In the genomic region with DNA sequence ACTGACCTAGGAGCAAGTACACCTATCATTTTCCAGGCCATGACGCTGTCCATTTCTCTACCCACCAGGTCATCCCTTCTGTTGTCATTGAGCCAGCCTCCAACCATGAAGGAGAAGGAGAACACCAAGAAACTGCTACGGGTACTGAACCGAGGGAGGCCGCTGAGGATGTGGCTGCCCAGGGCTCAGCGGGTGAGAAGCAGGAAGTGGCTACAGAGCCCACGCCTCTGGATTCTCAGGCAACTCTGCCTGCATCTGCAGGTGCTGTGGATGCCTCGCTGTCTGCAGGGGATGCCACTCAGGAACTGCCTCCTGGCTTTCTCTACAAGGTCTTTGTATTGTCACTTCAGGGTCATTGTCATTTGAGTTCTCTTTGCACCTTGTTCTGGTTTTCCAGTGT, we compare ENCODE assay signal across 19 mouse cellular contexts.
A peak's percentile ranks its signal among the peaks of the same experiment; 100 is the strongest.
DNase-seq lines count a peak whose midpoint lies in the region; ATAC-seq lines count a peak whose summit lies in the region.
"Had no signal": no experiment of that assay in that cellular context is flagged by ENCODE, and none has a peak within 500 bp of the region (broad histone marks: within the 10 kb centered on the region; RNA-seq: fewer than 3 reads in every experiment).

No protein-coding gene starts in this region.

- H3K4me1 ChIP-seq in hindbrain, embryonic 14.5 days (replicated peaks; ENCODE audit: control insufficient read depth, insufficient read depth, low read length): no peaks in the 10 kb centered on the region
- H3K4me1 ChIP-seq in forebrain, embryonic 11.5 days (replicated peaks; ENCODE audit: control insufficient read depth, insufficient read depth, low read length): no peaks in the 10 kb centered on the region
- H3K4me1 ChIP-seq: forebrain, embryonic 13.5 days; midbrain, embryonic 15.5 days had no signal

- H3K27me3 ChIP-seq in hindbrain, embryonic 14.5 days (ENCODE audit: control insufficient read depth, insufficient read depth, low read length): no peaks in the 10 kb centered on the region
- no peaks in the 10 kb centered on the region for H3K27me3 ChIP-seq in forebrain, embryonic 11.5 days (ENCODE audit: control insufficient read depth, insufficient read depth, low read length)
- H3K27me3 ChIP-seq: forebrain, embryonic 13.5 days; midbrain, embryonic 15.5 days had no signal

- 91% methylated on average over 7 of the region's 7 CpGs for WGBS in hindbrain, embryonic 14.5 days
- 90% methylated on average over 7 of the region's 7 CpGs for WGBS in forebrain, embryonic 11.5 days

- no peaks in the 10 kb centered on the region for H3K9me3 ChIP-seq in hindbrain, embryonic 14.5 days (ENCODE audit: control insufficient read depth, low read length)
- H3K9me3 ChIP-seq in forebrain, embryonic 11.5 days (ENCODE audit: control insufficient read depth, low read length): no peaks in the 10 kb centered on the region
- H3K9me3 ChIP-seq: forebrain, embryonic 13.5 days; heart, embryonic 10.5 days; midbrain, embryonic 15.5 days had no signal

- H3K9ac ChIP-seq in hindbrain, embryonic 14.5 days: no peak overlapping the region
- H3K9ac ChIP-seq in forebrain, embryonic 11.5 days (ENCODE audit: low read length): no peak overlapping the region
- H3K9ac ChIP-seq: forebrain, embryonic 13.5 days; midbrain, embryonic 15.5 days had no signal

- H3K4me3 ChIP-seq in hindbrain, embryonic 14.5 days (replicated peaks; ENCODE audit: low read length): no peak overlapping the region
- no peak overlapping the region for H3K4me3 ChIP-seq in forebrain, embryonic 11.5 days (ENCODE audit: low read depth, low read length)
- H3K4me3 ChIP-seq: forebrain, embryonic 13.5 days; heart, embryonic 10.5 days; midbrain, embryonic 15.5 days had no signal

- H3K36me3 ChIP-seq in hindbrain, embryonic 14.5 days (replicated peaks; ENCODE audit: control insufficient read depth, insufficient read depth): peaks cover 11% of the 10 kb centered on the region; the same call in 1 of the 2 replicates
- H3K36me3 ChIP-seq in forebrain, embryonic 11.5 days (ENCODE audit: control insufficient read depth, insufficient read depth, low read length): no peaks in the 10 kb centered on the region
- H3K36me3 ChIP-seq: heart, embryonic 10.5 days; midbrain, embryonic 15.5 days had no signal

- peak; percentile 83 for ATAC-seq in inflammation-experienced regulatory T-cells, adult 6 months
- no peak for ATAC-seq in hindbrain, embryonic 14.5 days (ENCODE audit: low FRiP score)
- no peak for ATAC-seq in forebrain, embryonic 11.5 days (replicated peaks; ENCODE audit: low FRiP score)
- ATAC-seq: forebrain, embryonic 13.5 days; hindbrain, embryonic 16.5 days; midbrain, embryonic 15.5 days had no signal

- no peak overlapping the region for H3K4me2 ChIP-seq in hindbrain, embryonic 14.5 days (replicated peaks)
- H3K4me2 ChIP-seq in forebrain, embryonic 11.5 days (ENCODE audit: low read depth, low read length, severe bottlenecking): no peak overlapping the region
- H3K4me2 ChIP-seq: forebrain, embryonic 13.5 days; liver, embryonic 11.5 days; midbrain, embryonic 15.5 days had no signal

- DNase-seq in CD4-positive, CD25-positive, alpha-beta regulatory T cell, adult 2 months (ENCODE audit: low read depth, low spot score): peak; percentile 47
- DNase-seq in R1 (ENCODE audit: low read depth, low spot score): peak; percentile 42
- peak; percentile 73 for DNase-seq in thymus, postnatal 0 days (ENCODE audit: low spot score)
- DNase-seq in hindbrain, embryonic 14.5 days (ENCODE audit: low spot score): no peak
- DNase-seq in urinary bladder, adult 18-20 months (ENCODE audit: low spot score in 2 of 2): no peak
- DNase-seq in forebrain, embryonic 11.5 days (ENCODE audit: low spot score): no peak
- DNase-seq in urinary bladder, postnatal 14 days (ENCODE audit: low spot score): no peak
- DNase-seq: cerebellum, adult 9-10 months; gastrocnemius, postnatal 36 days; heart, postnatal 10 days; kidney, adult 2 months; kidney, postnatal 36 days; left cerebral cortex, postnatal 4 days had no signal

- H3K27ac ChIP-seq in hindbrain, embryonic 14.5 days: no peak overlapping the region
- H3K27ac ChIP-seq in forebrain, embryonic 11.5 days (ENCODE audit: low read depth, low read length): no peak overlapping the region
- H3K27ac ChIP-seq: forebrain, embryonic 13.5 days; heart, embryonic 10.5 days; midbrain, embryonic 15.5 days had no signal

Comparison
In these comparisons a context has a peak if more than half of its experiments do, and no peak if none do; other contexts are left out.
1. DNase-seq: peak in CD4-positive, CD25-positive, alpha-beta regulatory T cell, adult 2 months (single experiment), R1 (single experiment) and thymus, postnatal 0 days (single experiment); none in hindbrain, embryonic 14.5 days (single experiment), urinary bladder, adult 18-20 months (0 of 2), forebrain, embryonic 11.5 days (single experiment) and urinary bladder, postnatal 14 days (single experiment).